Mouse (Mus musculus) G1E (cell line): ENCODE measurements around the gene Tmcc3.

Experiments used
- CTCF ChIP-seq: IDR thresholded peaks from 2 replicates; pipeline ENCODE4 v1.5.1; 2012; ENCODE audit warnings: low read depth, low read length, inconsistent platforms, mixed read lengths
- GATA1 ChIP-seq: IDR thresholded peaks from 2 replicates; pipeline ENCODE4 v1.6.1; 2012; ENCODE audit warnings: borderline replicate concordance, low read length, inconsistent platforms, mixed read lengths
- GATA2 ChIP-seq: IDR thresholded peaks from 2 replicates; pipeline ENCODE4 v1.6.1; 2012; ENCODE audit warnings: low read depth, low read length, inconsistent platforms, borderline replicate concordance
- POLR2AphosphoS5 ChIP-seq: IDR thresholded peaks from 2 replicates; pipeline ENCODE4 v1.6.1; 2012; ENCODE audit warnings: low read depth, low read length, inconsistent platforms; ENCODE audit not compliant: insufficient replicate concordance
- TAL1 ChIP-seq: conservative IDR thresholded peaks from 2 replicates; pipeline ENCODE4 v1.6.1; 2012; ENCODE audit warnings: low read depth, low read length, inconsistent platforms, mixed read lengths

- no peak for TF ChIP-seq CTCF
- no peak for TF ChIP-seq TAL1
- no peak for TF ChIP-seq GATA1
- no peak for TF ChIP-seq POLR2AphosphoS5
- TF ChIP-seq GATA2 = no peak
Observed at GRCm38 (mm10) chr10:94350896-94351661, 39.3 kb downstream of the Tmcc3 start.
